Mouse (Mus musculus) B cell, adult 2 months (primary cell): ENCODE data around the gene Cdyl2.

Experiments used
- DNase-seq, 2 experiments: peaks; one replicate each; pipeline ENCODE4 v3.0.0; 2022

Cdyl2 gene

GRCm38 (mm10) chr8:116670604-116671003 is 62.2 kb downstream of the Cdyl2 start:
- DNase-seq: no peak

- no peak for DNase-seq
These were observed 63.8 kb downstream of the Cdyl2 start for GRCm38 (mm10) chr8:116668977-116669376.

GRCm38 (mm10) chr8:116666781-116667325 is 65.9 kb downstream of the Cdyl2 start:
- DNase-seq: no peak

GRCm38 (mm10) chr8:116661521-116661920 is 71.3 kb downstream of the Cdyl2 start:
- DNase-seq: no peak

- DNase-seq: no peak
These were observed 76.0 kb downstream of the Cdyl2 start for GRCm38 (mm10) chr8:116656811-116657210.

- no peak for DNase-seq
These were observed 77.9 kb downstream of the Cdyl2 start for GRCm38 (mm10) chr8:116654881-116655280.

- no peak for DNase-seq
These were observed 79.8 kb downstream of the Cdyl2 start for GRCm38 (mm10) chr8:116652949-116653348.

GRCm38 (mm10) chr8:116649975-116650725 is 82.6 kb downstream of the Cdyl2 start:
- DNase-seq: no peak

GRCm38 (mm10) chr8:116645376-116645775 is 87.4 kb downstream of the Cdyl2 start:
- no peak for DNase-seq

GRCm38 (mm10) chr8:116640925-116641324 is 91.9 kb downstream of the Cdyl2 start:
- no peak for DNase-seq

- DNase-seq: peak; percentile 38 to 39
These were observed 94.8 kb downstream of the Cdyl2 start for GRCm38 (mm10) chr8:116637998-116638397.

GRCm38 (mm10) chr8:116637193-116637592 is 95.6 kb downstream of the Cdyl2 start:
- DNase-seq: peak in 1 of 2 experiments; percentile 7

GRCm38 (mm10) chr8:116636396-116636795 is 96.4 kb downstream of the Cdyl2 start:
- no peak for DNase-seq

- DNase-seq: peak; percentile 64 to 65
These were observed 96.8 kb downstream of the Cdyl2 start for GRCm38 (mm10) chr8:116635972-116636371.

- peak; percentile 24 to 34 for DNase-seq
These were observed 97.5 kb downstream of the Cdyl2 start for GRCm38 (mm10) chr8:116635261-116635660.

- peak in 1 of 2 experiments; percentile 17 for DNase-seq
These were observed 98.4 kb downstream of the Cdyl2 start for GRCm38 (mm10) chr8:116634436-116634835.

- DNase-seq: peak; percentile 78 to 85
These were observed 99.2 kb downstream of the Cdyl2 start for GRCm38 (mm10) chr8:116633470-116634150.

GRCm38 (mm10) chr8:116630066-116630465 is 102.7 kb downstream of the Cdyl2 start:
- DNase-seq: peak; percentile 57 to 59

GRCm38 (mm10) chr8:116628975-116629374 is 103.8 kb downstream of the Cdyl2 start:
- peak; percentile 32 to 42 for DNase-seq

GRCm38 (mm10) chr8:116627854-116628479 is 104.8 kb downstream of the Cdyl2 start:
- peak; percentile 38 to 42 for DNase-seq

GRCm38 (mm10) chr8:116623591-116623990 is 109.2 kb downstream of the Cdyl2 start:
- no peak for DNase-seq

- DNase-seq: no peak
These were observed 110.5 kb downstream of the Cdyl2 start for GRCm38 (mm10) chr8:116622326-116622725.
